Mouse (Mus musculus) thymus, postnatal 25 days (tissue): ENCODE results near the gene Exoc8.

Experiments
- DNase-seq: peaks from one replicate; pipeline ENCODE4 v3.0.0; 2022

Gene Exoc8

GRCm38 (mm10) chr8:124845131-124845530, 52.4 kb downstream of the Exoc8 start:
- DNase-seq = no peak
